Mouse (Mus musculus): ENCODE measurements around the gene Olfr1348. TPM values are rescaled to one million over a fixed set of nuclear protein-coding genes. Genes with fewer than 3 reads are reported as not detected.

Olfr1348 gene
- polyA plus RNA-seq, 1 experiment from 2014 or later: not detected

Other genes with a start within 250 kb of the Olfr1348 start
- gene Zfp667, start 222.2 kb downstream of the Olfr1348 start, polyA plus RNA-seq (2015; fragmentation: Nextera tagmentation; extraction: Ambion mirVana): 15.5 and 16.8 TPM in 2 replicates
- gene Zfp583, start 177.5 kb downstream of the Olfr1348 start, polyA plus RNA-seq (2015; fragmentation: Nextera tagmentation; extraction: Ambion mirVana): 14.6 TPM in 2 replicates
- 8.9 and 11.1 TPM in 2 replicates for gene Gm3854, start 165.0 kb downstream of the Olfr1348 start, polyA plus RNA-seq (2015; fragmentation: Nextera tagmentation; extraction: Ambion mirVana)
- gene Zfp78, start 145.5 kb downstream of the Olfr1348 start, polyA plus RNA-seq (2015; fragmentation: Nextera tagmentation; extraction: Ambion mirVana): 5.3 and 6.1 TPM in 2 replicates
- gene Zfp28, start 125.5 kb downstream of the Olfr1348 start, polyA plus RNA-seq (2015; fragmentation: Nextera tagmentation; extraction: Ambion mirVana): 17.7 and 18.2 TPM in 2 replicates
- 5.9 and 7.5 TPM in 2 replicates for gene Smim17, start 110.0 kb downstream of the Olfr1348 start, polyA plus RNA-seq (2015; fragmentation: Nextera tagmentation; extraction: Ambion mirVana)
- gene Gm20715, start 98.5 kb downstream of the Olfr1348 start, polyA plus RNA-seq (2015; fragmentation: Nextera tagmentation; extraction: Ambion mirVana): 0.05 TPM in 1 of 2 replicates, not detected in the other
- 0.20 TPM in 1 of 2 replicates, not detected in the other for gene Olfr1344, start 70.1 kb downstream of the Olfr1348 start, polyA plus RNA-seq (2015; fragmentation: Nextera tagmentation; extraction: Ambion mirVana)
- not detected in 2 replicates for gene Olfr1336, start 52.6 kb downstream of the Olfr1348 start, polyA plus RNA-seq (2015; fragmentation: Nextera tagmentation; extraction: Ambion mirVana)
- not detected in 2 replicates for gene Olfr1346, start 41.6 kb downstream of the Olfr1348 start, polyA plus RNA-seq (2015; fragmentation: Nextera tagmentation; extraction: Ambion mirVana)
- not detected in 2 replicates for gene Olfr5, start 21.8 kb downstream of the Olfr1348 start, polyA plus RNA-seq (2015; fragmentation: Nextera tagmentation; extraction: Ambion mirVana)
- not detected in 2 replicates for gene Olfr1347, start 9.0 kb downstream of the Olfr1348 start, polyA plus RNA-seq (2015; fragmentation: Nextera tagmentation; extraction: Ambion mirVana)
- not detected in 2 replicates for gene Olfr1349, start 14.2 kb upstream of the Olfr1348 start, polyA plus RNA-seq (2015; fragmentation: Nextera tagmentation; extraction: Ambion mirVana)
- not detected in 2 replicates for gene Olfr1350, start 56.1 kb upstream of the Olfr1348 start, polyA plus RNA-seq (2015; fragmentation: Nextera tagmentation; extraction: Ambion mirVana)
- gene Zim1, start 187.7 kb upstream of the Olfr1348 start, polyA plus RNA-seq (2015; fragmentation: Nextera tagmentation; extraction: Ambion mirVana): 6.7 and 7.8 TPM in 2 replicates
- 95.1 and 98.5 TPM in 2 replicates for gene Peg3, start 221.7 kb upstream of the Olfr1348 start, polyA plus RNA-seq (2015; fragmentation: Nextera tagmentation; extraction: Ambion mirVana)
- 36.2 and 42.4 TPM in 2 replicates for gene Usp29, start 221.8 kb upstream of the Olfr1348 start, polyA plus RNA-seq (2015; fragmentation: Nextera tagmentation; extraction: Ambion mirVana)

All from midbrain, embryonic 15.5 days (tissue).